Mouse (Mus musculus) macrophage (primary cell): ENCODE data around the gene Prkag3. TPM values are rescaled to one million over a fixed set of nuclear protein-coding genes. Genes with fewer than 3 reads are reported as not detected.

Experiments
- H3K27ac ChIP-seq: fragments of 350-480 bp; formaldehyde crosslinking; 2 replicates; pipeline ENCODE4 v1.9.0; 2021
- H3K36me3 ChIP-seq: fragments of 350-480 bp; formaldehyde crosslinking; 2 replicates; pipeline ENCODE4 v1.9.0; 2021; ENCODE audit errors: inconsistent target
- H3K4me3 ChIP-seq: fragments of 350-480 bp; formaldehyde crosslinking; 2 replicates; pipeline ENCODE4 v1.9.0; 2021; ENCODE audit errors: inconsistent target
- H3K79me2 ChIP-seq: fragments of 350-480 bp; formaldehyde crosslinking; 2 replicates; pipeline ENCODE4 v1.9.0; 2021; ENCODE audit errors: inconsistent target
- WGBS: methylation state at CpG from one replicate; pipeline ENCODE4 v1.1.7; 2026; ENCODE audit warnings: inconsistent platforms; ENCODE audit not compliant: missing documents; 5-methylcytosine and 5-hydroxymethylcytosine counted together
- polyA plus RNA-seq: library from polyadenylated mRNA; stranded (reverse); fragments of 250-400 nt; gene quantifications from 3 replicates; pipeline ENCODE4 v1.2.4, GENCODE M21; 2018; ENCODE audit warnings: inconsistent platforms

Prkag3 gene
- polyA plus RNA-seq, 1 experiment from 2014 or later, result not detected

- peak within 1 kb of the TSS; percentile 83 for H3K27ac ChIP-seq
- peaks cover 44% of the 10 kb centered on the region; the same call in 1 of the 2 replicates for H3K79me2 ChIP-seq
- peak within 1 kb of the TSS; percentile 47 for H3K4me3 ChIP-seq
- H3K36me3 ChIP-seq, result no peaks in the 10 kb centered on the region
- WGBS, result 6% methylated on average over 35 of the region's 35 CpGs
Observed at GRCm38 (mm10) chr1:74713099-74713858, 35.7 kb downstream of the Prkag3 start, which contains the start of gene Cyp27a1. Cyp27a1 (plus strand) TSS chr1:74713574.

- WGBS, result 13% methylated on average over 5 of the region's 5 CpGs
Observed at GRCm38 (mm10) chr1:74712461-74713098, 36.4 kb downstream of the Prkag3 start.

GRCm38 (mm10) chr1:74712046-74712445, 37.0 kb downstream of the Prkag3 start:
- Histone ChIP-seq H3K36me3 (no peaks in the 10 kb centered on the region), H3K4me3 (peak overlapping the region; percentile 47; the same call in 1 of the 2 replicates), H3K79me2 (peaks cover 31% of the 10 kb centered on the region; the same call in 1 of the 2 replicates), H3K27ac (peak overlapping the region; percentile 83)
- 26% methylated on average over 4 of the region's 4 CpGs for WGBS

More at GRCm38 (mm10) chr1:74712461-74713098, 36.4 kb downstream of the Prkag3 start:
- H3K79me2 ChIP-seq, result peaks cover 37% of the 10 kb centered on the region; the same call in 1 of the 2 replicates
- peak overlapping the region; percentile 83 for H3K27ac ChIP-seq
- no peaks in the 10 kb centered on the region for H3K36me3 ChIP-seq
- H3K4me3 ChIP-seq, result peak overlapping the region; percentile 47

- 84% methylated on average over 6 of the region's 6 CpGs for WGBS
- Histone ChIP-seq H3K27ac (no peak overlapping the region), H3K79me2 (peaks cover 10% of the 10 kb centered on the region; the same call in 1 of the 2 replicates), H3K4me3 (no peak overlapping the region), H3K36me3 (no peaks in the 10 kb centered on the region)
Observed at GRCm38 (mm10) chr1:74709566-74709965, 39.5 kb downstream of the Prkag3 start.

- H3K79me2 ChIP-seq, result no peaks in the 10 kb centered on the region
- WGBS, result 93% methylated on average over 5 of the region's 5 CpGs
- H3K4me3 ChIP-seq, result no peak overlapping the region
- H3K27ac ChIP-seq, result no peak overlapping the region
- H3K36me3 ChIP-seq, result no peaks in the 10 kb centered on the region
Observed at GRCm38 (mm10) chr1:74705016-74705415, 44.0 kb downstream of the Prkag3 start.

- 83% methylated on average over 3 of the region's 3 CpGs for WGBS
- H3K36me3 ChIP-seq, result no peaks in the 10 kb centered on the region
- no peaks in the 10 kb centered on the region for H3K79me2 ChIP-seq
- H3K27ac ChIP-seq, result no peak overlapping the region
- H3K4me3 ChIP-seq, result no peak overlapping the region
Observed at GRCm38 (mm10) chr1:74704156-74704555, 44.9 kb downstream of the Prkag3 start.

- Histone ChIP-seq H3K79me2 (no peaks in the 10 kb centered on the region), H3K27ac (peak overlapping the region; percentile 15; the same call in 1 of the 2 replicates), H3K36me3 (peaks cover under 1% of the 10 kb centered on the region; the same call in 1 of the 2 replicates), H3K4me3 (no peak overlapping the region)
- 18% methylated on average over 6 of the region's 6 CpGs for WGBS
Observed at GRCm38 (mm10) chr1:74702142-74702553, 46.9 kb downstream of the Prkag3 start.

- no peak overlapping the region for H3K4me3 ChIP-seq
- no peaks in the 10 kb centered on the region for H3K79me2 ChIP-seq
- peak overlapping the region; percentile 5 for H3K27ac ChIP-seq
- 100% methylated on average over 1 of the region's 1 CpGs for WGBS
- peaks cover 12% of the 10 kb centered on the region; the same call in 1 of the 2 replicates for H3K36me3 ChIP-seq
Observed at GRCm38 (mm10) chr1:74698791-74699190, 50.2 kb downstream of the Prkag3 start.

- peak overlapping the region; percentile 5; the same call in 1 of the 2 replicates for H3K27ac ChIP-seq
- H3K4me3 ChIP-seq, result no peak overlapping the region
- WGBS, result 100% methylated on average over 1 of the region's 1 CpGs
- H3K79me2 ChIP-seq, result no peaks in the 10 kb centered on the region
- H3K36me3 ChIP-seq, result peaks cover 12% of the 10 kb centered on the region; the same call in 1 of the 2 replicates
Observed at GRCm38 (mm10) chr1:74698353-74698752, 50.7 kb downstream of the Prkag3 start.

GRCm38 (mm10) chr1:74697416-74697815, 51.6 kb downstream of the Prkag3 start:
- 92% methylated on average over 6 of the region's 6 CpGs for WGBS
- no peak overlapping the region for H3K4me3 ChIP-seq
- peaks cover 12% of the 10 kb centered on the region; the same call in 1 of the 2 replicates for H3K36me3 ChIP-seq

GRCm38 (mm10) chr1:74695836-74696235, 53.2 kb downstream of the Prkag3 start:
- 93% methylated on average over 4 of the region's 4 CpGs for WGBS
- Histone ChIP-seq H3K4me3 (no peak overlapping the region), H3K36me3 (peaks cover 12% of the 10 kb centered on the region; the same call in 1 of the 2 replicates), H3K79me2 (no peaks in the 10 kb centered on the region), H3K27ac (no peak overlapping the region)

More at GRCm38 (mm10) chr1:74697416-74697815, 51.6 kb downstream of the Prkag3 start:
- H3K27ac ChIP-seq, result no peak overlapping the region
- no peaks in the 10 kb centered on the region for H3K79me2 ChIP-seq

- H3K36me3 ChIP-seq, result peaks cover 27% of the 10 kb centered on the region
Observed at GRCm38 (mm10) chr1:74693891-74694583, 55.0 kb downstream of the Prkag3 start.

More at GRCm38 (mm10) chr1:74693891-74694583, 55.0 kb downstream of the Prkag3 start:
- Histone ChIP-seq H3K79me2 (no peaks in the 10 kb centered on the region), H3K4me3 (no peak overlapping the region), H3K27ac (no peak overlapping the region)
- 95% methylated on average over 8 of the region's 8 CpGs for WGBS
